Mouse (Mus musculus): ENCODE measurements at regions not wholly inside any gene's neighbourhood (a gene's known extent, or its start where the extent isn't known, plus 50 kb on each side); places are given as distances from the start of the nearest gene placed in this dataset.

DNA sequence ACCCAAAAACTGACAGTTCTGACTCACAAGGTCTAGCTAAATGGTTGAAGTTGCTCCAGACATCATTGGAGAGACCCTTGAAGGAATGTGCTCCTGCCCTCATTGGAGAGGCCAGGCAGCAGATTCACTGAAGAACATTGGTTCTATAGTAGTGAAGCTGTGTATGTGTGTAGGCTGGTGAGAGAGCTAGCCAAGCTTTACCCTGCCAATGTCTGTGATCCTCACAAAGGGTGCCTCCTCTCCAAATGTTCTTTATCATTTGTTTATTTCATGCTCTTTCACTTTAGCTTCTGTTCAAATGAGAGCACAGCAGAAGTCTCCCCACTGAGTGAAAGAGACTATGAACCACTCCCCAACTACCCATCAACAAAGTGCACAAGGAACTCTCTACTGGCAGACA, 195.6 kb upstream of the Ctso start:
- DNase-seq (ENCODE audit: extremely low read depth, low read depth) = no peak

DNA sequence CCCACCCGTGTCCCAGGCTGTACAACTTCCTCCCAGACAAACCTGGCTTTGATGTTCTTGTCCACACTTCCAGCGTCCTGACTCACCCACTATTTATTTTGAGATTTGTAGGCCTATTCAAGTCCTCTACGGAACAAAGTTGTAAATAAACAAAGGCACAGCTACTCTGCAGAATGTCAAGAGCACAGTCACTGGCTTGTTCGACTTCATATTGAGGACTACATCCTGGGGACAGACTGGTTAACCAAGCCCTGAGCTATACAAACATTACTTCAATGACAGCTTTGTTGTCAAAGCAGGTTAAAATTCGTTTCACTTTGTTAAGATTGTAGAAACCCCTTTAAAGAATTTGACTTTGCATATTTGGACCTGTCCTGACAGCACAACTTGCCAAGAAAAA, 190.3 kb upstream of the Ctso start:
- no peak for DNase-seq (ENCODE audit: extremely low read depth, low read depth)

DNA sequence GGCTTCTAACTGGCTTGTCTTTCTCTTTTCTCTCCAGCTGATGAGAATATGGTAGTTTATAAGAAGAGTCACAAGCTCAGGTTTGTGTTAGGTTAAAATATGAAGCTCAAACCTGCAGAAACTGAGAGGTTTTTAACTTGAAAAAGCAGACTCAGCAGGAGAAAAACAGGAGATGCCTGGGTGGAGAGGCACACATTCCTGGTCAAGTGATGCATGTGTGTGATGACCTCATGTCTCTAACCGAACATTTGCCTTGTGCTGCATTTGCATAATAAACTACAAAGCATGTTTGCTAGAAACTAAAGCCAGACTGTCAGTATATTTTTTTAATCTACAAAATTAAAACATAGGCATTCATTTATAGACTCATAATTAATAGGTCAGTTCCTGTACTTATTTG, 182.2 kb upstream of the Ctso start:
- DNase-seq (ENCODE audit: extremely low read depth, low read depth) = no peak

DNA sequence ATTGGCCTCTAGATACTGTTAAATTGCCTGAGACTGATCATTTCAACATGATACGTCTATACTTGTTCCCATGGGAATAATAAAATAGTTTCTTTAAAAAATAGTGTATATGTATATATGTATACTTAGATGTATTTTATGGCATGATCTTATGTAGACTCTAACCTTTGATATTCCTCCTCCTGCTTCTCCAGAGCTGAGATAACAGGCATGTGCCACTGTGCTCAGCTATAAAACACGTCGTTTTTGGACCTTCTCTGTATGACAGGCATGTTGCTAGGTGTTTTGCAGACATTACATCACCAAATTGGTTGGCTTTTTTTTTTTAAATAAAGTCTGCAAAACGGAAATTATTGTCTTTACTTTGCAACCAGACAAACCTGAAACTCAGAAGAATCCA, 179.4 kb upstream of the Ctso start:
- no peak for DNase-seq (ENCODE audit: extremely low read depth, low read depth)

DNA sequence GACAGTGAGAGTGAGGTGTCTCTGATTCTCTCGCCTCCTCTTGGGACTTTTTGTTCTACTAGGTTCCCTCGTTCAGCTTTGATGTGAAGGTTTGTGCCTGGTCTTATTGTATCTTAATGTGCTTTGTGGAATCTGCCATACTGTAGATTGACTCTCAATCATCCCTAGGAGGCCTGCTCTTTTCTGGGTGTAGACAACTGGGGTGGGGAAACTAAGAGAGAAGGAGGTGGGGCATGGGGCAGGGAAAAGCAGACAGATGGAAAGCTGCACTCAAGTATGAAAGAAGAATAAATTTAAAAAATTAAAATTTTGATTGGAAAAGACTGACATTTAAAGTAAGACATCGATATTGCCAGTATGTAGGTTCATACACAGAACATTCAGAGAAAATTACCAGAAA, 172.0 kb upstream of the Ctso start:
- DNase-seq (ENCODE audit: extremely low read depth, low read depth) = no peak

DNA sequence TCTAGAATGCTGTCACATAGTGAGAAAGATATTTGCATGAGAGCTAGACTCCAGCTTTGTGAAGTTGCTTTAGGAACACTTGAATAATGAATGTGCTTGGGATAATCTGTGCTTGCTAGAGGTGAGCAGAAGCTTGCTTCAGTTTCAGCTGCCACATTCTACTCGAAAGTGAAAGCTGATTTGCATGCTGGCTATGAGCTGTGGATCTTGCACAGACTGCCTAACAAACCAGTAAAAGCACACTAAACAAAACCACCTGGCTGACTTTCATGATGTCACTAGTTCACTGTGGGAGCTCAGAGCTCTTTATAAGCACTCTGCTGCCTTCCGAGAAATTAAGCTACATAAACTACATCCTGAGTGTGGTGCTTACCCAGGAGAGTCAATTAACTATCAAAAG, 171.5 kb upstream of the Ctso start:
- DNase-seq (ENCODE audit: extremely low read depth, low read depth) = no peak

DNA sequence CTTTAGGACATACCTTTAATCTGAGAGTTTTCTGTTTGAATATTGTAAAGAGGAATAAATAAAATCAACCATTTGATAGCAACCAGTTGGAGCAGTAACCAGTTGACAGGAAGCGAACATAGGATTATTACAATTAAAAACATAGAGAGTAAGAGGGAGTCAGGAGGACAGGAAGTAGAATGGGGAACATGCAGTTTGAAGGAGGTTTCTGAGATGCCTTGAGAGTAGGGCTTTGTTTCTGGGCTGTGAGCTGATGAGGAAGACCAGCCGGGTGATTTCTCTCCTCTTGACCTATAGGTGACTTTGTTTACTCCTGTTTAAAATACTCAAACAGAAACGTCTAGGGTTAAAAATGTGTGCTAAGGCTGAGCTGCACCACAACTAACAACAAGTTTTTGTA, 160.6 kb upstream of the Ctso start:
- DNase-seq (ENCODE audit: extremely low read depth, low read depth) = no peak

DNA sequence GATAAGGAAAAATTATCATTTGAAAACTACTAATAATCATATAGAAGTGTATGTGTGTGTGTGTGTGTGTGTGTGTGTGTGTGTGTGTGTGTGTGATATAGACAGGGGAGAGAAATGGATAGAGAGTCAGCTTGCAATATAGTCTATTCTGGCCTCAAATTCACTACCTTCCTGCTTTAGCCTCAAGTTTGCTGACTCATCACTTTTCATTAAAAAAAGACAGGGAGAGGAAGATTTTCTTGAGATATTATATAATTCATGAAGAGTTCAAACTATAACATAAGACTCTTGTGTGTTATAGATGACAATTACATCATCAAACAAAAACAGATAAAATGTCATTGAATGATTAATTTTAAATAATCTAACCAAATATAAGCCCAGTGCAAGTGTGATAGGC, 159.4 kb upstream of the Ctso start:
- no peak for DNase-seq (ENCODE audit: extremely low read depth, low read depth)

DNA sequence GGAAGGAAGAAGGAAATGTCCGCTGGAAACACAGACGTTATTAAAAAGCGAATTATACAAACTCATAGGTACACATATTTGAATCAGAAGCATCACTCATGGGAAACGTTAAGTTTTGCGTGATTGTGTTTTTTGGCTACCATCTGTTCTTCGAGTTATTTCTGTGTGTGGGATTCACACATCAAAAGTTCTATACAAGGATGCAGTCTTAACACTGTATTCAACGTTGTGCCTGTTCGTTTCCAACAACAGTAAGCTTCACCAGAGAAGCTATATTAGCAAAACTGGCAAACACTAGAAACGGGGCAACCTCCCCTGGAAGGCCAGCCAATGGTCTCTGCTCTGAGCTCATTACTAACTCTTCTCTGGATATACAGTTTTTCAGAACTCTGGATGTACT, 150.3 kb upstream of the Ctso start:
- no peak for DNase-seq (ENCODE audit: extremely low read depth, low read depth)

DNA sequence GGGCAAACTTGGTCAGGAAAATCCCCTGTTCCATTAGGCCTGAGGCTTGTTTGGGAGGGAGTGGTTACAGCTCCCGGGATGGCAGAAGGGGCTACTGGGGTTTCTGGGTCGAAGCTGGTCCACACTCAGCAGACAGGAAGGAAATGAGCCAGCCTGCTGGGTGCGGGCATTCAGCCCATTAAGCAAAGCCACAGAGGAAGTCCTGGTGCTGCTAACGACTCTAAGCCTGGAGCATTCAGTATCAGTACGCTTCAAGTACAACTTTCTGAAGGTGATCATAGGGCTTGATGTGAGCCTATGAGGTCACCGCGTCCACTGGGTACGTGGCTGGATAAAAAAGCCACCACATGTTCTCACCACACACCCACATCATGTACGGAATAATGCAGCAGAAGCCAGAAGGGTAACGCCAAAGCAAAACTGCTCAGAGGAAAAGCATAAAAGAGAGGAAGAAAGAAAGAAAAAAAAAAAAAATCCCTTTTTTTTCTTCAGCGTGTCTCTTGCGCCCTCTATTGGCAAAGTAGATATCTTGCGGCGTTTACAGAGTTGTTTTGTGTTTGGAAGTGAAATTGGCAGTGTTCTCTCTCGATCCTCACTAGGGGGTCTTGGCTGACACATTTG, 149.4 kb upstream of the Ctso start:
- peak; percentile 29 for DNase-seq (ENCODE audit: extremely low read depth, low read depth)

DNA sequence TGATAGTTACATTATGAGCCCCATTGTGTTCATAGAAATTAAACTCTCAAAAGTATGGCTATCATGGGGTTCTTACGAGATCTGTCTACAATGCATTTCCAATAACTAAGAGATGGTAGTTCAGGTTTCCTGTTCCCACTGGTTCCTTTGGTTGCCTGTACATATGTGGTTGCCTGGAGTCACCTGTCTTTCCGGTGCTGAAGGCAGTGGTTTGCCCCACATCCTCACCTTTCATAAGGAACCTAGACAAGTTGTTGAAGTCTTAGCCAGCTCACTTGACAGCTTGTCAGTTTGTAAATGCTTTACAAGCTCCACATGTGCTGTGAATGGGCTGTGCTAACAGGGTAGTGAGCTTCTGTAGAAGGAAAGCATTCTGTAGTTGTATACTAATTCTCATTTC, 143.5 kb upstream of the Ctso start:
- DNase-seq (ENCODE audit: extremely low read depth, low read depth) = no peak

DNA sequence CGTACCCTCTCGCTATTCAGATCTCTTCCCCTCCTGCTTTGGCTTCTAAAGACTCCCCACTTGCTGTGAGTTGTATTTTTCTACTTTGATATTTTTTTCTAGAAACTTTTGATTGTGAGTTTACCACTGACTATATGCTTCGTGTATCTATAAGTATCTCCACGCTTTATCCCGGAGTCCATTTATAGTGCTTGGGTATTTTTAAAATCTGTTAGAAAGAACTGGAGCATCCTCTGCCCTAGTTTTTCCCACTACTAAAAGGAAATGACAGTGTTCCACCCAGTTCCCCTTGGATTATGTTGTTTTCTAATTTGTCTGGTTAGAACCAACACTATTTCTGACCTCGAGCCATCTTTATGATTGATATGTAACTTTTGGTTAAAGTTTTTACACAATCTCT, 142.7 kb upstream of the Ctso start:
- no peak for DNase-seq (ENCODE audit: extremely low read depth, low read depth)

DNA sequence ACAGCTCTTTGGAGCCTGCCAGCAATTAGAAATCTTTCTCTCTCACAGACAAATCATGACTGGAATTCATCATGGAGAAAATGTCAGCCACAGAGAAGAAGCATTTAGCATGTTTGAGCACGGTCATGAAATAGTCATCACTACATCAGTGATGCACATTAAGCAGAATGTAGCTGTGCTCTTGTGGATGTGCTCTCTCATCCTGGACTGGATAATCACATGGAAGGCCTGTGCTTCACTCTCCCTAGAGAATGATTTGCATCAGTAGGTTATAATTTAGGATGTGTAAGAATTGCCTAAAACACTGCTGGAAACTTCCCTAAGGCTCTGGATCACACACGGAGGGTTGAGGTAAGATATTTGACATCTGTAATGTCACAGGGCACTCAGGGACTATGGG, 130.3 kb upstream of the Ctso start:
- no peak for DNase-seq (ENCODE audit: extremely low read depth, low read depth)

DNA sequence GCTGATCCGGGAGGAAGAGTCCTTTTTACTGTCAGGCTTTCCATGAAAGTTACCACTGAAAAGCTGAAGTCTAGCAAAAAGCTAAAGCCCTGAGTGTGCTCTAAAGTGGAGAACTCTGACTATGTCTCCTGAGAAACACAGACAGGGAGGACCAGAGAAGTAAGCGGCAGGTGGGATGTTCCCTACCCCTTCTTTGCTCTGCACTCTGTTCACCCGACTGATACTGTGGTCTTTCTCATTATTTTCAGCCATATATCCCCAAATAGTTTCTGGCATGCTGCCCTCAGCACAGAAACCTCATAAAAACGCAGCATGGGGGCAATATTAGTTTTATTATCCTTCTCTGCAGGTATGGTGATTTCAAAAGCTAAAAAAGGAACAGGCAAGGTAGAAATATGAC, 126.7 kb upstream of the Ctso start:
- DNase-seq (ENCODE audit: extremely low read depth, low read depth) = no peak

DNA sequence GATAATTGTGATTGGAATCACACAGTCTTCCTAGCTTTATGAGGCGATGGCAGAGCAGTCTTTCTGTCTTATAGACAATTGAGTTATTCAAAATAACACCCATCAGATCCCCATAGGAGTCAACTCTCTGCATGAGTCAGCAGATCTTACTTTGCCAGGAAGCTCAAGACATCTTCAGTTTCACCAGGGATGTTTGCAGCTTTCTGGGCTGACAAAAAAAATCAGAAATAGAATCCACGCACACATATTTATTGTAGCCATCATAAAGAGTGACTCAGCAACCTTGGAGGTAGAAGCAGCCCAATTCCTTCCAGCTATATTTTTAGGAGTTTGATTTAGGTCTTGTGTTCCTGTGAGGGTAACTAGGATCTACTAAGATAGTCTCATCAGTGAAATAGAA, 122.8 kb upstream of the Ctso start:
- DNase-seq (ENCODE audit: extremely low read depth, low read depth) = no peak

DNA sequence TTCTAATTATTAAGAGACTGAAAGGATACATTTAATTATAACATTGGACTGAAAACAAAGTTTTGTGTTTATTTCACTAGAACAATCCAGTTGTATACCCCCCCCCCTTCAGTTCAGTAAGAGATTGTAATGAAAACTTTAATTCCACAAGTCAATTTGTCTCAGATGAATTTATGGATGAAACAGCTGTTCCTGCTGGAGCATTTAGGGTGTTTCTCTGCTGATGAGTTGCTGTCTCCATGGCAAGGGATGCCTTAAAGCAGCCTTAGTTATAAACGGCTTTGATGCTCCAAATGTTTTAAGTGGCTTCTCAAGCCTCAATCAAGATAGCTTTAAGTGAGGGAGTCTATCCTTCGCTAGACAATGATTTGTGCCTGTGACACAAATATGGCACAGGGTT, 112.1 kb upstream of the Ctso start:
- no peak for DNase-seq (ENCODE audit: extremely low read depth, low read depth)

DNA sequence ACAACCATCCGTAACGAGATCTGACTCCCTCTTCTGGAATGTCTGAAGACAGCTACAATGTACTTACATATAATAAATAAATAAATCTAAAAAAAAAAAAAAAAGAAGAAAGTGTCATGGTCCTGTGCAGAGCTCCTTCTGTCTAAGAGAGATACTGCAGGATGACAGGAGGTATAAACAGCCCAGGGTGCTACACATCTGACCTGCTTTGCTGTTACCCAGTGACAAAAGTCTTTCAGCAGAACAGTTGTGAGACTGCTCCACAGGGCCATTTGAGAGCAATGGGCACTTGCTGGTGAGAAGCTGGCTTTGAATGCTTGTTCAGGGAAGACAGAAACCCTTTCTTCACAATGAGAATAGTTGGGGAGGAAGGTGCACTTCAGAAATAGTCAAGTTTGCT, 102.9 kb upstream of the Ctso start:
- DNase-seq (ENCODE audit: extremely low read depth, low read depth) = no peak

DNA sequence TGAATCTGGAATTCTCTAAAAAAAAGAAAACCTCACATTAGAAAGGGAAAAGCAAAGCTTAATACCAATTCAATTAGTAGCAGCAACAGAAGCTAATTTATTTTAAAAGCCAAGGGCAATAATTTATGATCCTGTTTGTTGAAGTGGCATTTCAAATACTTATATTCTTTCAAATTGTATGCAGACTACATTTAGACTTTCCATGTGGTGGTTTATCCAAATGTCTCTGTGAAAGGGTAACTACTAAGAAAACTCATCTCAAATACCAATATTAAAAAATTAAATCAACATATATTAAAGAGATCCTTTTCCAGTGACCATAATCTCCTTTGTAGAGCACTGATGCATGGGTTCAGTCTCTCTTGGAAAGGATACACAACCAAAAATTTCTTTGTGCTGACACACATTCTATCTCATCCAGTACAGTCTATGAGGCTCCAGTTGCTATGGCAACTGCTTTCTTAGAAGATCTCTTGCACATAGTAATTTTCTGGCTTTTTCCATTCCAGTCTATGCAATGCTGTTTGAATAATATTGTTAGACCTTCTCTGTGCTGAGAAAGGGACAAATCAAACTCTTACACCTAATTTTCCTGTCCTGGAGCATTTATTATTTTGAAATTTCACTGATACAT, 102.3 kb upstream of the Ctso start:
- DNase-seq (ENCODE audit: extremely low read depth, low read depth) = no peak

DNA sequence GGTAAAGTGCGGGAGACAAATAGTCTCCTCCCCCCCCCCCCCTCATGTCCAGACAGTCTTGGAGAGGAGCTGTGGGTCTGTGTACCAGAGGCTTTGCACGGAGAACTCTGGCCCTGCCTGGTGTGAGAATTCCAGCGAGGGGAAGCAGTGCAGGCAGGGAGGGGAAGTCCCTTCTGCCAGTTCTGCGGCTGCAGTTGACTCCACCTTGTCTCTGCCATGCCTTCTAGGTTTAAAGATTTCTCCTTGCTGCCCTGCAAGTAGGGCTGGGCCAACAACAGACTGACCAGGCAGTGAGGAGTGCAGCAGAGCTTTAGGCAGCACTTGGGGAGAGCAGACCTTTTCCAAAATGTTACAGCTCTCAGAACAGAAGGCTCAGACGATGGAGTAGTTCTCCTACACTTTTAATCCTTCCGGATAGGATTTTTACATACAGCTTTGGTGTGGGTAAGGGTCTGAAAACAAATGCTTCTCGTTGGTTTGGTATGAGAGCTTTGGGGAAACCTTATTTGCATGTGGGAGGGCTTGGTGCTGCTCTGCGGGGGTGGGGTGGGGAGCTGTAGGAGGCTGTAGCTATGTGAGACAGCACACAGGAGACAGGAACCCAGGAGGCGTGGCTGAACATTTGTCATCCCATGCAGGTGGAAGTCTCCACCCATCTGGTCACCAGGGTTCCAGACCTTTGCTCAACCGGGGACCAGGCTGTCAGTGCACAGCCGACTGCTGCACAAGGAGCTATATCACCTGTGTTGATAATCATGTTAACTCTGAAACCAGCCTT, 96.8 kb upstream of the Ctso start:
- no peak for DNase-seq (ENCODE audit: extremely low read depth, low read depth)

DNA sequence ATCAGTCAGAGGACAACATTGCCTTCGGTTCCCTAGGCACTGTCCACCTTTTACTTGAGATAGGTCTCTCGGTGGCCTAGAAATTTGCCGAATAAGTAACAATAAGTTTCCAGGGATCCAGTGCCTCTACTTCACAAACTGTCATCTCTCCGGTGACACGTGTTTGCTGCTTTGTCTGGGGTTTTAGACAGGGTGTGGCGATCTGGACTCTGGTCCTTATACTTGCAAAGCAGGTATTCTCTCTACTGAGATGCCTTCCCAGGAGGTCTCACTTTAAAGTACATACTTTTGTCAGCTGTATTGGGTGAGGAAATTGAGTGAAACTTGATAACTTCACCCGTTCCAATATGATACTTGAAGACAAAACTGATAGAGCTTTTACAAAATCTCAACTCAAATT, 95.9 kb upstream of the Ctso start:
- DNase-seq (ENCODE audit: extremely low read depth, low read depth) = no peak

DNA sequence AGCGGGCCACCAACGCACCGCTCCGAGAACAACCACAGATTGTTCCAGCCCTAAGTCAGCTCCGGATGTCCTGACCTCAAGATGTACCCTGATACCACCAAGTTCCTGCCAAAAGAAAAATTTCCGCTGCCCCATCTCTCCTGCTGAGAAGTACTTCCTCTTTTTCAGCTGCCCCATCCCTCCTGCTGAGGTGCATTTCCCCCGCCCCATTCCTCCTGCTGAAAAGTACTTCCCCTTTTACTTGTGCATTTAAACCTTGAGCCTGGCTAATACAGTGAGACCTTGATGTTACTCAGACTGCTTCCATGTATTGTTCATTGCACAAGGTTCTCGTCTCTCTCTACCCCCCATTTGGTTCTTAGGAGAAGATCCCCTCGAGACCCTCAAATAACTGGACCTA, 94.3 kb upstream of the Ctso start:
- peak; percentile 12 for DNase-seq (ENCODE audit: extremely low read depth, low read depth)

DNA sequence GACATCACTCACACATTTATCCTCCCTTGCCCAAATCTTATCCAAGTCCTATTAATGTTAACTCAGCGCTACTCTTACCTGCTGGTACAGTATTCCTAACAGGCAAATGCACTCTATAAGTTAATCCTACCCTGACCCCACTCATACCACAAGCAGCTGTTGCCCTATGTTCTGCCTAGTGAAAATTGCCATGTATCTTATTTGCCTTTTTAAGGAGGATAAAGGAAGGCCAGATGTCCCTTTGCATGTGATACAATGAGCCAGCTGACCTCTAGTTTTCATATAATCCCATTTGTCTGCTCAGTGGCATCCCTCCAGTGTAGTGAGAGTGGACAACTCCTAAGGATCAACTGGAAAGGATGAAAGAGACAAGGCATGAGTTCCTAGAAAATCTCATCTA, 67.9 kb upstream of the Ctso start:
- DNase-seq (ENCODE audit: extremely low read depth, low read depth) = no peak
